ENCODE assay signal across 7 mouse cellular contexts in the genomic region with DNA sequence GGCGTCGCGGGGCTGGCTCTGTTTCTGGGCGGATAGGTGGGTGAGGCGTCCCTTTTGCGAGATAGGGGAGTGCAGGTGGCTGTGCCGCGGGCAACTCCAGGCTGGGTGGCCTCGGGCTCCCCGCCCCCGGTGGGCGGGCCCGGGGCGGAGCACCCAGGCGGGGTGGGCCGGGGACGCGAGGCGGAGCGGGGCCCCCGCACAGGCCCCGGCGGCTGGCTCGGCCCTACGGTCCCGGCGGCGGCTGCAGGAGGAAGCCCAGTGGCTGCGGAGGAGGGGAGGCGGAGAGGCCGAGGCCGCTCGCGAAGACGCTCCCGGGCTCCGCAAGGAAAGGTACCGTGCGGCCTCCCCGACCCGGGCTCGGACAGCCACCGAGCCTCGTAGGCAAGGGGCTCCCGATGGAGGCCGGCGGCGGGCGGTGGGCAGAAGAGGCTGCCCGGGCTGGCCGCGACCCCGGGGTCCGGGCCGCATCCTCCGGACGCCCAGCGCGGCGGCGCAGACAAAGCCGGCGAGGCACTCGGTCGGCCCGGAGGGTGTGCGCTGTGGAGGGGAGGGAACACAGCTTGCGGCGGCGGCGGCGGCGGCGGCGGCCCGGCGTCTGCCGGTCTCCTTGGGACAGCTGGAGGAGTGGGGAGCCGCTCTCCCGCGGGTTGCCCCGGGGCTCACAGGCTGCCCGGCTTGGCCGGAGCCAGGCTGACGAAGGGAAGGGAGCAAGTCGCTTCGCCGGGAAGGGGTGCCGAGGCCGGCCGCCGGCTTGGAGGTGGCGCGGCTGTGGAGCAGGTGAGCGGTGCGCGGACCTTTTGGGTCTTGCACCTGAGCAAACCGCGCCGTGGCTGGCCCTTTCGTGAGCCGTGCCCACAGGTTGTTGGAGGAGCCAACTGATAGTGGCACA. TPM values are rescaled to one million over a fixed set of nuclear protein-coding genes. Genes with fewer than 3 reads are reported as not detected.
A peak's percentile ranks its signal among the peaks of the same experiment; 100 is the strongest.
DNase-seq lines count a peak whose midpoint lies in the region; ATAC-seq and TF ChIP-seq lines count a peak whose summit lies in the region.

No protein-coding gene starts in this region.

- peak overlapping the region; percentile 92 for H3K9ac ChIP-seq in limb, embryonic 11.5 days (ENCODE audit: low read length)
- peak overlapping the region; percentile 96 for H3K9ac ChIP-seq in midbrain, embryonic 12.5 days (replicated peaks)

- no peaks in the 10 kb centered on the region; the same call in none of the 2 replicates for H3K4me1 ChIP-seq in cortical plate, adult 2 months (ENCODE audit: control insufficient read depth, insufficient read depth, low read length)
- peaks cover 20% of the 10 kb centered on the region for H3K4me1 ChIP-seq in limb, embryonic 11.5 days (ENCODE audit: control insufficient read depth, insufficient read depth, low read length)
- H3K4me1 ChIP-seq in midbrain, embryonic 12.5 days = peaks cover 16% of the 10 kb centered on the region
- H3K4me1 ChIP-seq in small intestine, adult 2 months (ENCODE audit: control insufficient read depth, insufficient read depth, insufficient read length, low read length) = peaks cover 7% of the 10 kb centered on the region; the same call in 1 of the 2 replicates

- no peaks in the 10 kb centered on the region for H3K9me3 ChIP-seq in limb, embryonic 11.5 days (ENCODE audit: control insufficient read depth, low read length)
- no peaks in the 10 kb centered on the region for H3K9me3 ChIP-seq in midbrain, embryonic 12.5 days

- H3K27me3 ChIP-seq in limb, embryonic 11.5 days (ENCODE audit: control insufficient read depth, insufficient read depth, low read length) = no peaks in the 10 kb centered on the region
- peaks cover 5% of the 10 kb centered on the region; the same call in 1 of the 2 replicates for H3K27me3 ChIP-seq in midbrain, embryonic 12.5 days
- no peaks in the 10 kb centered on the region for H3K27me3 ChIP-seq in small intestine, adult 2 months (ENCODE audit: control insufficient read depth, insufficient read depth, low read length)

- peak; percentile 89 for ATAC-seq in inflammation-experienced regulatory T-cells, adult 6 months
- ATAC-seq in limb, embryonic 11.5 days (ENCODE audit: insufficient number of reproducible peaks, low FRiP score, low TSS enrichment, low read depth) = peak; percentile 85
- ATAC-seq in midbrain, embryonic 12.5 days (ENCODE audit: low FRiP score, low read depth) = peak; percentile 96

- TF ChIP-seq CTCF in cortical plate, adult 2 months (IDR thresholded peaks at IDR 0.05; ENCODE audit: extremely low read depth, insufficient read depth, low read length) = no peak
- no peak for TF ChIP-seq CTCF in small intestine, adult 2 months (IDR thresholded peaks at IDR 0.05; ENCODE audit: extremely low read depth, insufficient read length, insufficient replicate concordance, low read depth, low read length)

- DNase-seq in adrenal gland, adult 2 months = peak; percentile 94
- peak; percentile 87 for DNase-seq in gastrocnemius, postnatal 14 days
- DNase-seq in limb, embryonic 11.5 days (ENCODE audit: low spot score) = peak; percentile 77

- H3K27ac ChIP-seq in cortical plate, adult 2 months (ENCODE audit: insufficient read depth, low read length) = peak overlapping the region; percentile 98
- peak overlapping the region; percentile 52 for H3K27ac ChIP-seq in limb, embryonic 11.5 days (replicated peaks; ENCODE audit: low read depth, low read length)
- peak overlapping the region; percentile 83 for H3K27ac ChIP-seq in midbrain, embryonic 12.5 days (replicated peaks)
- peak overlapping the region; percentile 38; the same call in 1 of the 2 replicates for H3K27ac ChIP-seq in small intestine, adult 2 months (ENCODE audit: insufficient read depth, low read depth, low read length)

- no peaks in the 10 kb centered on the region for H3K36me3 ChIP-seq in limb, embryonic 11.5 days (ENCODE audit: control insufficient read depth, insufficient read depth, low read length)
- H3K36me3 ChIP-seq in midbrain, embryonic 12.5 days = no peaks in the 10 kb centered on the region
- H3K36me3 ChIP-seq in small intestine, adult 2 months (ENCODE audit: control insufficient read depth, insufficient read depth, low read length) = no peaks in the 10 kb centered on the region

- under 1% methylated on average over 78 of the region's 102 CpGs for WGBS in limb, embryonic 11.5 days
- WGBS in midbrain, embryonic 12.5 days = under 1% methylated on average over 75 of the region's 102 CpGs
- WGBS in small intestine, adult 2 months = under 1% methylated on average over 90 of the region's 102 CpGs

- intact Hi-C loops in gastrocnemius, postnatal 14 days (cut with DNase I; ENCODE audit: low total_unique reads) = no loop called here

- TF ChIP-seq POLR2A in cortical plate, adult 2 months (IDR thresholded peaks at IDR 0.05; ENCODE audit: extremely low read depth, insufficient read depth, low read length) = 0 out of 2 replicates have a peak, but pooled peaks have one; percentile 35
- TF ChIP-seq POLR2A in small intestine, adult 2 months (IDR thresholded peaks at IDR 0.05; ENCODE audit: low read depth, low read length) = peak; percentile 26; the same call in 1 of the 2 replicates

- H3K4me3 ChIP-seq in cortical plate, adult 2 months (ENCODE audit: insufficient read depth, low read length) = peak overlapping the region; percentile 66
- H3K4me3 ChIP-seq in limb, embryonic 11.5 days (ENCODE audit: low read depth, low read length) = peak overlapping the region; percentile 96
- H3K4me3 ChIP-seq in midbrain, embryonic 12.5 days = peak overlapping the region; percentile 91
- H3K4me3 ChIP-seq in small intestine, adult 2 months (ENCODE audit: low read depth, low read length) = peak overlapping the region; percentile 96

- peak overlapping the region; percentile 75 for H3K4me2 ChIP-seq in limb, embryonic 11.5 days (ENCODE audit: low read depth, severe bottlenecking)
- peak overlapping the region; percentile 96 for H3K4me2 ChIP-seq in midbrain, embryonic 12.5 days (replicated peaks)

RNA-seq across cellular contexts. Expression of a gene that starts 0.7 kb away (rescaled TPM):
- total RNA-seq in adrenal gland, adult 2 months (2021) = 10 to 100 TPM; 24.3 to 33.1 TPM
- 29.3 and 37.6 TPM in 2 replicates for polyA plus RNA-seq in adrenal gland, adult 2 months (2012; rRNA removed)
- polyA plus RNA-seq in cortical plate, adult 2 months (2012; rRNA removed) = 61.1 and 63.4 TPM in 2 replicates
- 10 to 100 TPM; 24.6 to 40.4 TPM for total RNA-seq in gastrocnemius, postnatal 14 days (2021)
- polyA plus RNA-seq in inflammation-experienced regulatory T-cells, adult 6 months (2017; shearing (Covaris generic)) = 10 to 100 TPM in 2 of 3 experiments, 1 to 10 TPM in 1; 8.6 to 14.8 (median 12.8) TPM
- polyA plus RNA-seq in limb, embryonic 11.5 days (2014; fragmentation: Nextera tagmentation; extraction: Ambion mirVana) = 57.4 and 59.2 TPM in 2 replicates
- 43.0 and 47.7 TPM in 2 replicates for polyA plus RNA-seq in midbrain, embryonic 12.5 days (2016; fragmentation: Nextera tagmentation; extraction: Ambion mirVana)
- polyA plus RNA-seq in small intestine, adult 2 months (2012; rRNA removed) = 14.1 and 28.7 TPM in 2 replicates

Comparison
In these comparisons a context has a peak if more than half of its experiments do, and no peak if none do; other contexts are left out.
1. Peak in every context shown above with its lines: DNase-seq, ATAC-seq, H3K4me3 ChIP-seq and H3K27ac ChIP-seq.
2. H3K27ac ChIP-seq: peak in every context shown above with its lines; median percentile 98 in cortical plate, adult 2 months; 83 in midbrain, embryonic 12.5 days; 52 in limb, embryonic 11.5 days; 38 in small intestine, adult 2 months.